Mouse (Mus musculus) yolk sac, embryonic 10.5 days (tissue): ENCODE results near the gene Rmdn2.

Source experiments
- DNase-seq: peaks from one replicate; pipeline ENCODE4 v3.0.0-alpha.2; 2017; ENCODE audit warnings: low spot score

The Rmdn2 gene

GRCm38 (mm10) chr17:79611545-79611944, at the start of gene Rmdn2:
TSS of gene Rmdn2 (plus strand) at chr17:79611863.
- no peak for DNase-seq

DNA sequence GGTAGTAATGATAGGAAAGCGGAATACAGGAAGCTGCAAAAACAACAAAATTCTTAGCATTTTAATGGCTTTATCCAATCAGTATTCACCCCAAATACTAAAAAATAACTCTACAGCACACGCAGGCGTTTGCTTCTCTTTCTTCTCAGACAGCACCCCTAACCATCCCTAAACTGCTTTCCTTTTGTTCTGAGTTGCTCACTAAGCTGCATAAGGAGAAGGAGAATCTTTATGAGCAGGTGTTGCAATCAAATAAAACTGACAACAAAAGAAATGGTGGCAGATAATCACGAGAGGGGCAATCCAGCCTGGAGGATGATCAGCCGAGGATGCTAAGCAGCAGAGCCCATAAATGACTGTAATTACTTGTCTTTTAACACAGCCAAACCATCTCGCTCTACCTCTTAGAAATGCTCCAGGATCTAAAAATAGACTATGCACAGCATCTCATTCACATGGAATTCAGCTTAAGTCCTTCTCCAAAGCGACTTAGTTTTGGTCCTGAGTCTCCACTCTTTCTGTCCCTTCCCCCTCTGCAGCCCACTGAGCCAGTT, 48.5 kb upstream of the Rmdn2 start:
- no peak for DNase-seq

- DNase-seq: peak; percentile 38
Observed at GRCm38 (mm10) chr17:79563721-79564120, 47.9 kb upstream of the Rmdn2 start.

- DNase-seq: no peak
Observed at GRCm38 (mm10) chr17:79565241-79565961, 46.3 kb upstream of the Rmdn2 start.

DNA sequence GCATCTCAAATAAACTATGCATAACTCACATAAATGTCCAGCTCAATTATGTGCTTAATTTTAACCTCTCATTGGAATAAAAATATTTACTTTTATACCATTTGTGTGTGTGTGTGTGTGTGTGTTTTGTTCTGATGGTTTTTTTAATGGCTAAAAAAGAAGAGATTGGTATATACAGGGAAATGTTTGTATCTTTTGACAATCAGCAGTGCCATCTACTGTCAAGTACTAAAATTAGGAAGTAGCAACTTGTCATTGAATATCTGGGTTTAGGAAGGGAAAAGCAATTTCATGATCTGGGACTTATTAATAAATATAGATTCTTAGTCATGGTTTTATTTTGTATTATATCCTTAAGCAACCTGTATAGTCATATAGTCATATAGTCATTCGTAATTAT, 43.3 kb upstream of the Rmdn2 start:
- DNase-seq: no peak

DNA sequence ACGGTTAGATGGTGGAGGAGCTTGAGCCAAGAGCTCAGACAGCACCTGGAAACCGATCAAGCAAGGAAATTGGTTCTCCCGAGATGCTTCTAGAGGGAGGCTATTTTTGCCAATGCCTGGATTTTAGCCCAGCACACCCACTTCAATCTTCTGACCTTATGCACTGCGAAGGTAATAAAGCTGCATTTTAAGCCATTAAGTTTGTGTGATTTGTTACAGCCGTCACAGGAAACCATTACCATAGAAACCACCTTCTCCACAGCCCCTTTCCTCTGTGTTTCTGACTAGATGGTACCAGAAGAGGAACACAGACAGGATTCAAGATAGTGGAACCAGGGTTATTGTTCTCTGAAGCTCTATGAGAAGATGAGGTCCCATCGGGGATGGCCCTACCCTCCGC, 33.3 kb upstream of the Rmdn2 start:
- no peak for DNase-seq

DNA sequence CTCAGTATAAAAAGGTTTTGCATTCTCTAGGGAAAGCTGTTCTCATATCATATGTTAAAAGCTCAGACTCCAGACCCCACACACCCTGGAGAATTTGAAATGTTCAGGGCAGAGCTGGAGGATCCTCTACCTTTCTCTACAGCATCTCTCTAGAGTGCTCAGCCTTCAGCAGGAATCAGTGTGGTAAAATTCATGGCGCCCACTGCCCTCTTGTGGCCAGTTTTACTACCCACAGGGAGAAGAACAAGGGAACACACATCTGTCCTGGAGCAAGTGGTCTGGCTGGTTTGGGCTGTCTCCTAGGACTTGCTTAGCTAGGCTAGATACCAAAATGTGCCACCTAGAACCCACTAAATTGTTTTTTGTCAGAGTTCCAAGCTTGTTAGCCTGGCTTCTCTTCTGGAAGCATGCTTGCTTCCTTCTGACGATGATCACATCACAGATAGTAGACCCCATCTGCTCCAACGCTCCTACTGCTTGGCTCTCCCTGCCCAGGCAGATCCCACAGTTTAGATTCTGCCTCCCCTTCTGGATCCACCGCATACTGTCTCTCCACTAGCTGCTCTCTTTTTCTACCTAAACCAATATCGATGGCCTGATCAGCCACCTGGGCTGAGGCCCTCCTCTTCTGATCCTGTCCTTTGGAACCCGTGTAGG, 31.3 kb upstream of the Rmdn2 start:
- peak; percentile 53 for DNase-seq

GRCm38 (mm10) chr17:79583466-79583865, 28.2 kb upstream of the Rmdn2 start:
- DNase-seq: no peak

GRCm38 (mm10) chr17:79584246-79584800, 27.3 kb upstream of the Rmdn2 start:
- DNase-seq: no peak

DNA sequence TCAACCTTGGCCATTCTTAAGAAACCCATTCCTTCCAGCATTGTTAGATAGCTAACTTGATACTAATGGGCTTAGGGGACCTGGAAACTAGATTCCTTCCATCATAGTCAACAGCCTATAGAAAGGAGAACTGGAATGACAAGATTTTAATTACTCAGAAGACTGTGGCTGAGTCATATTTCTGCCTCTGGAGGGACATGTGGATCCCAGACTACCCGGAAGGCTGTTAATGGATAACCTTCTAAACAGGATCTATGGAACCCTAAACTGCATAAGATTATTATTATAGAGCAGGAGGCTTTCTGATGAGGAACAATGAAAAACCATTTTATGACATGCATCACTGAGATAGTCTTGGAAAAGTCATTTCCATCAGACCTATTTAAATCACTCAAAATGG, 21.8 kb upstream of the Rmdn2 start:
- DNase-seq: no peak

DNA sequence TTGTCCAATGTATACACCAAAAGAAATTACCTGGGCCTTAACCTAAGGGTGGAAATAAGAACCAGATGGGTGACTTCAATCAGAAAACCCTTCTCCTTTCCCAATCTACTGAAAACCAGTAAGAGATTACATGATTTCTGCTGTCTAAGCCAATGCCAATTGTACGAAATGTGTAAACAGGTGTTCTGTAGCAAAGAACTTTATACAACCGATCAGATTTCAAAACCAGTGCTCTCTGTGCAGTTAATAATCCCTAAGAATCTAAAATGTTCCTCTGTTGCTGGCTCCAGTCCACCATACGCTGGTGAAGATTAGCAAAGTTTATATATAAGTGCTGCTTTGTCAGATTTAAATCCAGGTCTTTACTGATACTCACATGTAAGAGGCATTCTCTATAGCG, 15.7 kb upstream of the Rmdn2 start:
- DNase-seq: no peak

DNA sequence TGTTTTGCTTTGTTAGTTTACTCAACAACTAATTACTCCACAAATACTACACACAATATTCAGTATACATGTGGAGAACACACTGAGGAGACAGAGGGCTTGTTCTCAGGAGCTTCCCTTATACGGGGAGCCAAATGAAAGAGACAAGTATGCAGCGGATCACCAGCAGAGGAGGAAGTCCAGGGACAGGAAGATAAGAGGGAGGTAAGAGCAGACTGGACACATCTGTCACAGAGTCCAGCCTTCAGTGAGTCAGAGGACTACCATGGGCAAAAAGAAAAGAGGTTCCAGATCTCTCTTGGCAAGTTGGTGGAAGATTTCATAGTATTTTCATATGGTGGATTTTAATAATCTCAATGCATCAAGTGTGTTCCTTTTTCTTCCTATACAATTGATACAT, 13.5 kb upstream of the Rmdn2 start:
- DNase-seq: peak; percentile 39

- peak; percentile 63 for DNase-seq
Observed at GRCm38 (mm10) chr17:79598596-79599577, 12.8 kb upstream of the Rmdn2 start.

- no peak for DNase-seq
Observed at GRCm38 (mm10) chr17:79600108-79600507, 11.6 kb upstream of the Rmdn2 start.

DNA sequence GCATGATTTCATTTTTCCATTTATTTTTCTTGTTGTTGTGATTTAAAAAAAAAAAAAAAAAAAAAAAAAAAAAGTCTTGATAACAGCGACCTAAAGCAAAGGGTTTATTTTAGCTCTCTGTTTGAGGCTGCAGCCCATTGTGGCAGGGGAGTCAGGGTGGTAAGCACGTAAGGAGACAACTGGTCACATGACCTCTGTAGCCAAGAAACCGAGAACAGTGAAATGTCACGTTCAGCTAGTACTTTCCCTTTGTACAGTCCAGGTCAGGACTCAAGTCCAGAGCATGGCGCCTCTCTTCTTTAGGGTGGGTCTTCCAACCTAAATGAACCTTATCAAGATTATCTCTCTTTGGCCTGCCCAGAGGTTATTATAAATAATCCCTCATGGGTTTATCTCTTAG, 9.3 kb upstream of the Rmdn2 start:
- DNase-seq: no peak

DNA sequence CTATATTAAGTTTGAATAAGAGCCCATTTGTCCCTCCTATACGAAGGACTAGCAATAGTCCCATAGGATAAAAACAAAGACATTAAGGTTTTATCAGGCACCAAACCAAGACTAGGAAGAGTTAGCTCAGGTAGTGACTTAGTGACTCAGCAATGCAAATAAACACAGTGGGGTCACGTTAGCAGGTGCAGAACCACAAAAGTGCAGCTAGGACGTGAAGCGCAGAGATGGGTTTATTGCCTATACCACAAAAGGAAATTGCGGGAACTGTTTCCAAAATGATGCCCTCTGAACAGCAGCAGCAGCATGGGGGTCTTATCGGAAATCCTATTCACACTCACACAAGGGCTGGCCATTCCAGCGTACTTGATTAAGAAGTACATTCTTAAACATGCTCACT, 8.2 kb upstream of the Rmdn2 start:
- DNase-seq: no peak

- no peak for DNase-seq
Observed at GRCm38 (mm10) chr17:79605794-79606193, 5.9 kb upstream of the Rmdn2 start.

GRCm38 (mm10) chr17:79609697-79610096, 2.0 kb upstream of the Rmdn2 start:
- no peak for DNase-seq

- no peak for DNase-seq
Observed at GRCm38 (mm10) chr17:79610163-79610755, 1.4 kb upstream of the Rmdn2 start.

DNA sequence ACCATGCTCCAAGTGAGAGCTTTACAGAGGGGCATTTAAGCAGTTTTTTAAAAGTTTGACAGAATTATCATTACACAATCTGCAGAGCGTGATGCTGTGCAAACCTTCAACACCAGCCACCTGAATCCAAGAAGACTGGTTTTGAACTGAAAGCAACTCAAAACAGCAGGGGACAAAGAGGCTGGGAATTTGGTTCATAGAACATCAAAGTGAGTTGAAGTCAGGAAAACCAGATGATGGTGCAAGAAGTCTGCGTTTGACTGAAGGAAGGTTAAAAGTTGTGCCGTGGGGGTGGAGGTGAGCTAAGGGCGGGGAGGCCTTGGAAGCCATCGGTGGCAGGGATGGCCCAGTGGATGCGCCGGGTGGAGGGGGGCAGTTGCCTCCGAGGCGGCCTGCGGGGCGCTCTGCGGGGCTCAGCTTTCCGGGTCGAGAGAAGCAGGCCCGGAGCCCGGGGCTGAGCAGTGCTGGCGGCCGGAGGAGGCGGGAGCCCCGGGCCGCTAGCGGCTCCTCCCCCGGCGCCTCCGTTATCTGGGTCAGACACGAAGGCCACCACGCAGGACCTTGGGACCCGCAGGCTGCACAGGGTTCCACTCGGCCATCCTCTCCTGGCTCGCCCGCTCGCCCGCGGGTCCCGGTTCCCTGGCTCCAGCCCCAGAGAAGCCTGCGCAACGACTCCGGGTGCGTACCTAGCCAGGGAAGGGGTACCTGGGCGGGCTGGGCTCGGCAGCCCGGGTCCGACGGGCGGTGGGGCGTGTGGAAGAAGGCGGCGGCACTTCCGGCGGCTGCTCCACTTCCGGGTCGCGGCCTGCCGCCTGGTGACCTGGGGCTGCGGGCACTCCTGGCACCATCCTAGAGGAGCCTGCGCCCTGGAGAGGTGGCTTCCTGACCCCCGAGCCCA, 3.3 kb downstream of the Rmdn2 start:
- peak; percentile 85 for DNase-seq

DNA sequence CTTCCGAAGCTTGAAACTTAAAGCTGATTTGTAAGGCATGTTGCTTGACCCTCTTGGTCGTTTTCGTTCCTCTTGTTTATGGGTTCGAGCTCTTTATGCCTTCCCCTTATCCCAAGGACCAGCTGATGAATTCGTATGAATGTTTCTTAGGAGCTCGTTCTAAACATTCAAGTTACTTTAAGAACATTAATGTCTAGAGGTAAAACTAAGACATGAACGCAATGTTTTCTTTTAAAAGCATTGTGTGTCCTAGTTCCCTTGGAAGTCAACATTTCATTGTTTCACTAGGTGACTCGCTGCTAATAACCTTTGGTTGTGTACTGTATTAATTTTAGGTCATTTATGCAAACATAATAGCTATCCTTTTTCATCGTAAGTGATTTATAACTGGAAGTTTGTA, 4.2 kb downstream of the Rmdn2 start:
- DNase-seq: no peak
